Mouse (Mus musculus) right cerebral cortex, postnatal 25 days (tissue): ENCODE data around the gene Trp53rka.

ENCODE experiments used
- DNase-seq: peaks from one replicate; pipeline ENCODE4 v3.0.0; 2022

Trp53rka gene

DNA sequence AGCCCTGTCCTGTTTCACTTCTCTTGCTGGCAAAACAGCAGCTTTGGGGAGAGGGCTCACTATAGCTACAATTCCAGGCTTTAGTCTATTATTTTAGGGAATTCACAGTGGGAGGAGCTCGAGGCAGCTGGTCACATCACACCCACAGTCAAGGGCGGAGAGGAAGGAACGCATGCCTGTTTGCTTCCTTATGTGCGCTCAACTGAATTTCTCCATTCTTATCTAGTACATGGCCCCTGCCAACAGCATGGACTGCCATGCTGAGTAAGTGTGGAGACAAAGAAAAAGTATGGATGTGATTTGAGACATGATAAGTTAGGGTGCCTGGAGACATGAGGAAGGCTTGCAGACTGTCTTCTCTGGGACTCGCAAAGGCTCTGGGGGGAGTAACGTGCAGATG, 9.0 kb downstream of the Trp53rka start:
- DNase-seq, result no peak

DNA sequence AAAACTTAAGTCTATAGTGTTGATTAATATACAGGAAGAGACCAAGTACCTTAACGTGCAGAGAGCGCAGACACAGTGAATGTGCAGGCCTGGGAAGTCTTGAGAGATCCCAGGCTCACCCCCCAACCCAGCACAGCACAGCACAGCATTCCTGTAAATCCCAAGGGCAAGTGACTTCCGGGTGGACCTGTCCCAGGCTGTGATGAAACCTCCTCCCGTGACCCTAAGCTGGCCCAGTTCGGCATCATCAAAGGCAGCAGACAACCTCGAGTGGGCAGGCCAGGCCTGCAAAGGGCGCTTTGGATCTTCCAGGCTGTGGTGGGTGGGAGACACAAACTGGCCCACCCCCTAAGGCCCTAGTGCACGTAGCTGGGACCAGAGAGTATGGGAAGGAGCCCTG, 11.1 kb downstream of the Trp53rka start:
- no peak for DNase-seq

DNA sequence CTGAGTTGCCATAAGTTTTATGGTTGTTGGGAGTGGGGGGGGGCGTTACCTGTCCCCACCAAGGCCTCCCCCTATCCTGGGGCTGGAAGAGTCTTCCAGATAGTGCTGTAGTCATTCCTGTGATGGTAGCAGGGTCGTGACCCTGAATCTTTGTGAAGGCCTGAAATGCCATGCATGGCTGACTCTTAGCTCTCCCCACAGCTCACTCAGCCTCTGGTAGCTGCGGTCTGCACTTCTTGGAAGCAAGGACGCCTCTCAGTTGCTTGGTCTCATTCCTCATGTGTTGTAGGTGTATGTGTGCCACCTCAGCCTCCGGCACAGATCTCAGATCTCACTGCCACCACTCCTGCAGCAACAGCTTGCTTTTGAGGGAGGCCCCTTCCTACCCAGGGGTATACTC, 17.3 kb downstream of the Trp53rka start:
- no peak for DNase-seq

DNA sequence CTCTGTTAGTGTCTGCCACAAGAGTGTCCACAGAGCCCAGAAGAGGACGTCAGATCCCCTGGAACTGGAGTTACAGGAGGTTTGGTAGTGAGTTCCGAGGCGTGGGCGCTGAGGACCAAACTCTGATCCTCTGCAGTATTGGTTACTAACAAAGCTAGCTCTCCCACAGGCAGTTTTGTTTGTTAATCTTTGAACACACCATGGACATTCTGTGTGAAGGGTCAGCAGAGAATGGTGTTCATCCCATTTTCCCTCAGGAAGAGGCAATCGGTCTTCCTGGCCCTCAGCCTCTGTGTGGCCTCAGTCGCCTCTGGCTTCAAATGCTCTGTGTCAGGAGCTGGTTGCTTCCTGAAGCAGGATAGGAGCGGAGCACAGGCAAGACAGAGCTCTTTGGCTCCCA, 17.7 kb downstream of the Trp53rka start:
- DNase-seq, result no peak

DNA sequence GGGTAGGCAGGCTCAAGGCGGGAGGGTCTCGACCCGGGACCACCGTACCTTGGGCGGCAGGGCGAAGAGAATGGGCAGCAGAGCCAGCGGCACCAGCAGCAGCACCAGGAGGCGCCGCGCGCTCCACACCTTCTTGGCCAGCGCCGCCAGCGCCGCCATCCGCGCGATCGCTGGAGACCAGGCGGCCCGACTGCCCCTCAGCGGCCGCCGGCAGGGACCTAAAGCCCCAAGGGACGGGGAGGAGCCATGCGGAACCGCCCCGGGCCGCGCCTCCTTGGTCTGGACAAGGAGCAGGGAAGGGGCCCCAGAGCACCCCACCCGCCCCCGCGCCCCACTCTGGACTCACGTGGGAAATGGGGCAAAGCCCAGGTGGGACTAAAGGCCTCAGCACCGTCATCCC, 20.1 kb downstream of the Trp53rka start, which contains the start of gene Slc13a3:
TSS of gene Slc13a3 (minus strand) at position 228 of the 400 bp plus-strand sequence.
- no peak for DNase-seq

DNA sequence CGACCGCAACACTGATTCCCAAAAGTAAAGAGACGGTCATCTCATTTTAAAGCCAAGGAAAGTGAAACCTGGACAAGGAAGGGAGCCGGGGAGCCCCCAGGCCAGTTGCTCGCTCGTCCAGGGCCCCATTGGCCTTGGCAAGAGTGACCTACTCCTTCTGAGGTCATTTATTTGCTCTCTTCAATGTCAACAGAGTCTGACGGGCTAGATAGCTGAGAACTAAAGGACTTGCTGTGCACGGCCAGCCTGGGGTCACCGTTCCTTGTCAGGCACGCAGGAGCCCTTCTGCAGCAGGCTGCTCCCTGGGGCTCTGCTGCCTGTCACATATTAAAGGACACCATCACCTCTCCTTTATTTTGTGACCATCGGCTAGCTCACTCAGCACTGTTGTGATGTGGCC, 21.2 kb downstream of the Trp53rka start:
- DNase-seq, result no peak

DNA sequence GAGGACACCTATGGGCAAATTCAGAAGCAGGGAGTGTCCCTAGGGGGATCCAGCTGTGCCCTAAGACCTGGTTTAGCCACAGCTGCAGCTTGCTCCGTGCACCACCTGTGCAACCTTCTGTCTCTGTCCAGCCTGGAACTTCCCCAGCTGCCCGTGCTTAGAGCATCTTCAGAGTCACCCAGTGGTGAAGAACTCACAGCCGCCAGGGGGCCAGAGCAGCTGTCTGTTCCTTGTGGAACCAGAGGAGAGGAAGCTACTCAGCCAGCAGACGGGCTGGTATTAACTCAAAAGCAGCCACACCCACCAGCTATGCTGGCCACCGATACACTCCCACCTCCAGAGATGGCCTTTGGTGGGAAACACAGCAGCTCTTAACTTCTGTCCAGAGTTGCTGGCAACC, 23.0 kb downstream of the Trp53rka start:
- DNase-seq, result no peak

DNA sequence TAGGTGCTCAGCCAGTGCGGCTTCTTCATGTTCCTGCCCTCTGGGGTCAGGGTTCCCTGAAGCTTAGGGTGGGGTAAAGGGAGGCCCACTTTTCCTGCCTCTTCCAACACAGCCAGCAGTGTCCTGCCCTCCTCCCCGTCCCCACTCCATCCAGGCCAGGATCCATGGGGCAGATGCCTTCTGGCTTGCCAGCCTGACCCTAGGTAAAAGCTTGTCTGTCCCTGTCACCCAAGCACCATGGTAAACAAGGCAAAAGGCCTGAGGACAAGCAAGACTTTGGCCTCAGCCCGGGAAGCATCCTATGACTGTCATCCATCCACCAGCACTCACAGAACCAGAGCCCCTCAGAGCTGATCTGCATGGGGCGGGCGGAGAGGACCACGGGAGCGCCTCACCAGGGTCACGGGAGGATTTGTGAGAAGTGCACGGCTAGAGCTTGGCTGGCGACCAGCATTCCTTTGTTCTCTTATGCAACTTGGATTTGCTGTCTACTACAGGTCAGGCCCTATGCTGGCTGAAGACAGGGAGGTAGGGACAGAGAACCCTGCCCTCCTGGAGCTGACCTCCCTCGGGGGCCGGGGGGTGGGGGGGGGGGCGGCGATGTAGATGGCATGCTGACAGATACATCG, 25.2 kb downstream of the Trp53rka start:
- no peak for DNase-seq

DNA sequence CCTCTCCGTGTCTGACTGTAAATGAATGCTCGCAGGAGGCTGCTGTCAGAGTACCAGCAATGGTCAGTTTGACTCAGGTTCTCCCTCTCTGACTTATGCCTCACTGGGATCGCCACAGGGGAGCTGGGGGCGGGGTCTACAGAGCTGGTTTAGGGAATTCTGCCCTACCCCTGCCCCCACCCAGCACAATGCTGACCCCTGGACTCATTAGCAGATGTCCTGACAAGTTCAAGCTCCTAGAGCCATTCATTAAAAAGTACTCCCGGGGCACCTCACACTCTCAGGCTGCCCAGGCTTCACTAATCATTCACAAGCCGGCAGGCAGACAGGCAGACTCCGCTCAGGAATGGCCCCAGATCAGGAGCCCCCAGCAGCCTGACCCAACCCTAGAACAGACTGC, 33.5 kb downstream of the Trp53rka start:
- no peak for DNase-seq

DNA sequence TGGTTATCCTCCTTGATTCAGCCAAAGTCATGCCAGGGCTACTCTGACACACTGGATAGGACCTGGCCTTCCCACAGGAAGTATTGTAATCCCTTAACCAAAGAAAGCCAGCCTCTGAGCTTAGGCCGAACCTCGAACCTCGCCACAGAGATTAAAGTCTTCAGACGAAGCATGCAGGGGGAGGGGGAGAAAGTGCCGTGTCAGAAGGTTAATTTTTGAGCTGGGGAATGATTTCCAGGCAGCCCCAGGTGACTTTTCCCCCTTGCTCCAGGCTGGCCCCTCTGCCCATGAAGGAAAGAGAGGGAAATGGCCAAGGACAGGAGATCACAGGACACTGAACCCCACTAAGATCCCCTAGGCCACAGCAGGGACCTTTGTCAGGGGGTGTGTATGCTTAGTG, 34.9 kb downstream of the Trp53rka start:
- DNase-seq, result no peak

DNA sequence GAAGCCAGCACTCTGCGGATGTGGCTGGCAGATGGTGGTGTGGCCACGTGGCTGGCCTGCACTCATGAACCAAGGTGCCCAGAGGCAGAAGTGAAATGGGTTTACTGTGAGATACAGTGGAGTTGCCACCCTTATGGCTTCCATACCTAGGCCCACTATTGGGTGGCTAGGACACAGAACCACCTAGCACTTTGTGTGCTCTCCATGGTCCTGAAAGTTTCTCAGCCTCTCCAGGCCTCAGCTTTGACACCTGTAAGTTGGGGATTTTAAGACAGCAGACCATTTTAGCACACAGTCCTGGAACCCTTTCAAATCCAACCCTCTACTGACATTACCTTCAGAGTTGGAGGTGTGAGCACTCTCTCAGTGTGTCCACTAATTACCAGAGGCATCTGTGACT, 36.4 kb downstream of the Trp53rka start:
- no peak for DNase-seq

DNA sequence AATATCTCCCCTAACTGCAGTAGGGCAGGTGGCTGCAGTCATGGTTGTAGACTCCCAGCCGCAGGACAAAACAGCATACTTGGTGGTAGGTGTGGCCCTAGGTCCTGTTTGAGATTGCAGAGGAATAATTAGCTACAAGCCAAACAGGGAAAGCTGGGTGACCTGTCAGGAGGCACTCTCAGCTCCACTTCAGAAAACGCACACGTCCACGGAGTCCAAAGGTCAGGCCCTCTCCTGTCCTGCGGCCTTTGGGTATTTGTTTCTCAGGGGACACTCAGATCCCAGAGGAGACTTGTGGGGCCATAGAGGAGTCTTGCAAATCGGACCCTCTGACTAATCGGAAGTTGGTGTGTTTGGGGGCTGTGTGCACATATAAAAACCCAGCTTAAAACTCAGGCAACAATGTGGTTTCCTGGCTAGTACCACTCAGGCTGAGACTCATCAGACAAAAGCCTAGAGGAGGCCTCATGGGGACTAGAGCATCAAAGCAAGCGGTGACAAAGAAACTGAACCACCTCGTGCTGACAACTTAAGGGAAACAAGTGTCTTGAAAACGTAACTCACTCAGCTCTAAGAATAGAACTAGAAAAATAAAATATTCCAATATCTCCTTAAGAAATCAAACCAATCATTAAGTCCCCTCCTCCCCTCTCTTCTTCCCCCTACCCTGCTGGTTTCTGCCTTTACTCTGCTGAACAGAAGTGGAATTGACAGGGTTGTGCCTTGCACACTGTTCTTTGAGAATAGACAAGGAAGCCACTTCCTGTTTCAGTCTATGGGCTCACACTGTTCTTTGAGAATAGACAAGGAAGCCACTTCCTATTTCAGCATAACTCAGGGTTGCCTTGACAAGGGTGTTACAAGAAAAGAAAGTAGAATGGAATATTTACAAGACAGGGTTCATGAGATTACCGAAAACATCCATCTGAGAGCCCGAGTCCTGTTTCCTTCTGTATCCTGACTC, 40.1 kb downstream of the Trp53rka start:
- DNase-seq, result no peak

DNA sequence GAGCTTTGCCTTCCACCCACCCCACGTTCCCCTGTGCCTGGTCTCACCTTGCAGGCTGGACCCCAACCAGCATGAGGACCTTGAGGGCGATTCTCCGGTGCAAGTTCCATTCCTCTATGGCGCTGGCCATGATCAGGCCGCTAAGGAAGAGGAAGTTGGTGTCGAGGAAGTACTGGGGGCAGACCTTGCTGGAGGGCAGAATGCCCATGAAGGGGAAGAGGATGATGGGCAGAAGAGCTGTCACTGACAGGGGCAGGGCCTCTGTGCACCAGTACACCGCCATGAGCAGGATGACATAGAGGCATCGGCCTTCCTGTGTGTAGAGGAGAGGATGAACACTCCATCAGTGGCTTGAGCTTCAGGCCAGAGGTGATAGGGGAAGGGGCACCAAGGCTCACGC, 44.6 kb downstream of the Trp53rka start:
- DNase-seq, result no peak

DNA sequence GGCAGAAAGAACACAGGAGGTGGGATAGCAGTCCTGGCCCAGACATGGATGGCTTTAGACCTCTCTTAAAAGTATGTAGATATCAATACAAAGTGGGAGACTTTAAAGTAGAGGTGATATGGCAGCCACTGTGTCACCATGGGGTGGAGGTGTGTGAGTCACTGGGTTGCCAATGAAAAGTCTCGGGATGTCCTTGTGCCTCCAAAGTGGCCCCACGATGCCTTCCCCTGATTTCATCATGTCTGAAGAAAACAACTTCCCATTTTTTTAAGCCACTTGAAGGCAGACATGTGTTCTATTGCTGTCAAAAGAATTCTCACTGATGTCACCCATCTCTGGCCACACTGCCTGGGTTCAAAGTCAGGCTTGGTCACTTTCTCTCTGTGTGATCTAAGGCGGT, 48.3 kb downstream of the Trp53rka start:
- DNase-seq, result no peak

DNA sequence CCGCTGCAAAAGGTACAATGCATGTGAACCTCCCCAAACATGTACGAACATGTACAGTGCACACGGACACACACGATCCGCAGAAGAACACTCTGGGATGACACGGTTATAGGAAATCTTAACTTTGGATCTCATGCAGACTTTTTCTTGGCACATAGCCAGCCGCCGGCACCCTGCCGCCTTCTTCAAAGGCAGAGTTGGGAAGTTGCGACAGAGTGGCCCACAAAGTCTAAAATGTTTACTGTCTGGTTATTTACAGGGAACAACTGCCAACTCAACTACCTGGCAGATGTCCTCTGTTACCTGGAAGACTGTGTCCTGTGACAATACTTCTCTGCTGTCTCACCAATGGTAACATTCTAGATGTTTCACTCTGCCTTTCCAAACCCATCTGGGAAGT, 50.1 kb downstream of the Trp53rka start:
- no peak for DNase-seq

DNA sequence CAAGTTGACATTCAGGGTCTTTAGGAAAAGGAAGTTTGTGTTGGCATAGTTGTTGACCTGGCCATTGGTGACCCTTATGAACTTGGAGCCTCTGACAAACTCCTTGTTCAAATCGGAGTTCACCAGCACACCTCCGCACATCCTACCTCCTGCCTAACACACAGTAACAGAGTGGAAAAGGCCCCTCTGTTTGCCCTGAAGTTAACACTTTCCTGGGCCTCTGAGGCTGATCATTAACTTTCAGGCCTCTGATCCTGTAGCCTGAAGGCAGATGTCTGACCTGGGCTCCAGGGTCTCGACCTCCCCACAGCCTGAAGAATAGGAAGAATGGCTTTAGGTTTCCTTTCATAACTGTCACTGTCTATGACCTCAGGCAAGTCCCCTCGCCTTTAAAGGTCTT, 51.5 kb downstream of the Trp53rka start:
- no peak for DNase-seq
